Mouse (Mus musculus) kidney, embryonic 14.5 days (tissue): ENCODE data around the gene Eif4h. TPM values are rescaled to one million over a fixed set of nuclear protein-coding genes. Genes with fewer than 3 reads are reported as not detected.

Experiments
- ATAC-seq: fragments of 200-750 bp; cut with Nextera tagmentation; 2 replicates; pipeline ENCODE4 v1.8.0; 2017; ENCODE audit warnings: moderate number of reproducible peaks, mild to moderate bottlenecking, moderate TSS enrichment, moderate library complexity; ENCODE audit not compliant: low FRiP score, low TSS enrichment
- H3K27ac ChIP-seq: fragments of 300-500 bp; sonication (generic); 2 replicates; pipeline ENCODE4 v1.5.1; 2014; ENCODE audit warnings: low read depth, mild to moderate bottlenecking, low read length, moderate library complexity, mixed read lengths
- H3K27me3 ChIP-seq: fragments of 300-500 bp; sonication (generic); 2 replicates; pipeline ENCODE4 v1.6.1; 2014; ENCODE audit warnings: mild to moderate bottlenecking, low read length; ENCODE audit not compliant: control insufficient read depth, insufficient read depth
- H3K36me3 ChIP-seq: fragments of 300-500 bp; sonication (generic); 2 replicates; pipeline ENCODE4 v1.6.1; 2014; ENCODE audit warnings: low read length, mixed read lengths; ENCODE audit not compliant: control insufficient read depth, insufficient read depth
- H3K4me1 ChIP-seq: fragments of 300-500 bp; sonication (generic); 2 replicates; pipeline ENCODE4 v1.6.1; 2014; ENCODE audit warnings: low read length, mixed read lengths; ENCODE audit not compliant: control insufficient read depth, insufficient read depth
- H3K4me2 ChIP-seq: fragments of 300-500 bp; sonication (generic); replicated peaks from 2 replicates; pipeline ENCODE4 v1.6.1; 2014; ENCODE audit warnings: low read depth, mild to moderate bottlenecking, low read length
- H3K4me3 ChIP-seq: fragments of 300-500 bp; sonication (generic); 2 replicates; pipeline ENCODE4 v1.5.1; 2014; ENCODE audit warnings: mild to moderate bottlenecking, low read length
- H3K9ac ChIP-seq: fragments of 300-500 bp; sonication (generic); 2 replicates; pipeline ENCODE4 v1.6.1; 2014; ENCODE audit warnings: low read depth, mild to moderate bottlenecking, low read length, moderate library complexity
- H3K9me3 ChIP-seq: fragments of 300-500 bp; sonication (generic); 2 replicates; pipeline ENCODE4 v1.6.1; 2016; ENCODE audit warnings: low read length; ENCODE audit not compliant: control insufficient read depth
- WGBS: fragments of 180-500 bp; shearing (Covaris S2); extraction: QIAGEN DNeasy Blood & Tissue Kit; methylation state at CpG from one replicate; pipeline ENCODE4 v1.1.7; 2014; 5-methylcytosine and 5-hydroxymethylcytosine counted together
- polyA plus RNA-seq: library from polyadenylated mRNA; unstranded; fragments of >200 nt; fragmentation: Nextera tagmentation; extraction: Ambion mirVana; gene quantifications from 2 replicates; pipeline ENCODE4 v1.2.1, GENCODE M21; 2014

Eif4h gene
- polyA plus RNA-seq, 1 experiment from 2014 or later: 491 TPM

DNA sequence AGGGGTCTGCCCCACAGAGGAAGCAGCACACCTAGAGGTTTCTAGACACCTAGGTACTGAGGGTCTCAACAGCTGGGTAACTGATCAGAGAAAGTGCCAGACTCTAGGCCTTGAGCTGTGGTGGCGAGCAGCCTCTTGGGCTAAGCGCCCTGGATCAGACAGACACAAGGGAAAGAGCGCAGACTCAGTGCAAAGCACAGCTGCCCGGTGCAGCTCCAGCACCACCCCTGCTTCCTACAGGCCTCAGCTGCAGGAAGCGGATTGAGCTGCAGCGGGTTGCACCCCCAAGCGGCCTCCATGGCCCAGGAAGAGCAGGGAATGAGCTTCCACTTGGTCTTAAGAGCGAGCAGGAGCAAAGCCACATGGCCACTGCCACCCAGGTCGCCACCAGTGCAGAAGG is 18.8 kb downstream of the Eif4h start:
- no peak overlapping the region for H3K27ac ChIP-seq
- H3K27me3 ChIP-seq: no peaks in the 10 kb centered on the region
- H3K4me2 ChIP-seq: no peak overlapping the region
- no peaks in the 10 kb centered on the region for H3K4me1 ChIP-seq
- peaks cover 92% of the 10 kb centered on the region for H3K36me3 ChIP-seq
- no peak overlapping the region for H3K9ac ChIP-seq
- WGBS: 95% methylated on average over 9 of the region's 9 CpGs
- H3K9me3 ChIP-seq: no peaks in the 10 kb centered on the region
- no peak for ATAC-seq
- no peak overlapping the region for H3K4me3 ChIP-seq

DNA sequence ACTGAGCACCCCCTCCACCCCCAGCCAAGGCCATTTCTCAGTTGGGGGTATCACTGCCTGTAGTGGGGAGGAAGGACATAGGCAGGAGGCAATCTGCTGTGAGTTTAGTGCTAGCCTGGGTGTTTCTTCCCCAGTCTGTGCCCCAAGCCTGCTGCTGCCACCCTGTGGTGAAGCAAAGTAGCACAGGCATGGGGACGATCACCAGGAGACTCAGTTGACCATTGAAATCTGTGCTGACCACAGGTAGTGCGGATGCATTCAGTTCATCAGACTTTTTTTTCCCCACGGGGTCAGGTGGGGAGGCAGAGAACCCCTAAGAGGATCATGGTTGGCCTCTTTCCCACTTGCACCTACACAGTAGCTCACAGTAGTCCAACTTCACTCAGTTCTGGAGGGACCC is 22.2 kb downstream of the Eif4h start:
- Histone ChIP-seq H3K27me3 (no peaks in the 10 kb centered on the region), H3K4me3 (no peak overlapping the region), H3K9me3 (no peaks in the 10 kb centered on the region), H3K36me3 (peaks cover 58% of the 10 kb centered on the region), H3K4me1 (no peaks in the 10 kb centered on the region), H3K9ac (no peak overlapping the region), H3K4me2 (no peak overlapping the region), H3K27ac (no peak overlapping the region)
- ATAC-seq: no peak
- WGBS: 77% methylated on average over 3 of the region's 3 CpGs

DNA sequence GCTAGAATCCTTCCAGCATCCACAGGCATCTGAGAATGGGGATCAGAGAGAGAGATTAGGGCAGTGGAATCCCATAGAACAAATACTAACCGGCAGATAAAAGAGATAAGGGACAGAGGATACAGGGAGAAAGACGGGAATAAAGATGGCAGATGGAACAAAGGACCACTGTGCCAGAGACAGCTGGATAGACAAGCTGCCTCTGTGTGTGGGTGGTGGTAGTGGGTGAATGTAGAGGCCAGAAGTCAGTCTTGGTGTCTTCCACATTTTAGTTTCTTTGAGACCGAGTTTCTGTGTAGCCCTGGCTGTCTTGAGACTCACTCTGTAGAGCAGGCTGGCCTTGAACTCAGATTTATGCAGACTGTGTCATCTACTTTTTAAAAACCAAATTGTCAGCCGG is 23.5 kb downstream of the Eif4h start:
- no peaks in the 10 kb centered on the region for H3K9me3 ChIP-seq
- no peaks in the 10 kb centered on the region for H3K27me3 ChIP-seq
- no peaks in the 10 kb centered on the region for H3K4me1 ChIP-seq
- no peak overlapping the region for H3K9ac ChIP-seq
- peaks cover 45% of the 10 kb centered on the region for H3K36me3 ChIP-seq
- no peak overlapping the region for H3K27ac ChIP-seq
- 87% methylated on average over 4 of the region's 4 CpGs for WGBS
- no peak overlapping the region for H3K4me2 ChIP-seq
- H3K4me3 ChIP-seq: no peak overlapping the region
- no peak for ATAC-seq

DNA sequence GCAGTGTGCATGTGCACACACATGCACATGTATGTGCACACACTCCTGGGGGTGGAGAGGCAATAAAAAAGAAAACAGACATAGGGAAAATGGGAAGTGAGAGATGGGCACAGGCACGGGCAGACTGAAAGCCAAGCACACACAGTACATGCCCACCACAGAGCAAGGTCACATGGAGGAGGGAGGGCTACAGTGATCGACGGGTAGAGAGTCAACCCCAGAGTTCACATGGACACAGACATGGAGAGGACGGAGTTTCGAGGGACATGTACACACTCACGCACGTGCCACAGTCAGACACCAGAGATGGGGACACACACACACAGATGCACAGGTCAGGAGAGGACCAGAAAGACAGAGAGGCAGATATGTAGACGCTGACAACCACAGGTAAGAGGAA is 23.9 kb downstream of the Eif4h start:
- ATAC-seq: no peak
- no peaks in the 10 kb centered on the region for H3K27me3 ChIP-seq
- no peak overlapping the region for H3K9ac ChIP-seq
- no peaks in the 10 kb centered on the region for H3K4me1 ChIP-seq
- no peak overlapping the region for H3K4me3 ChIP-seq
- H3K27ac ChIP-seq: no peak overlapping the region
- H3K4me2 ChIP-seq: no peak overlapping the region
- WGBS: 81% methylated on average over 8 of the region's 8 CpGs
- no peaks in the 10 kb centered on the region for H3K9me3 ChIP-seq
- H3K36me3 ChIP-seq: peaks cover 41% of the 10 kb centered on the region

DNA sequence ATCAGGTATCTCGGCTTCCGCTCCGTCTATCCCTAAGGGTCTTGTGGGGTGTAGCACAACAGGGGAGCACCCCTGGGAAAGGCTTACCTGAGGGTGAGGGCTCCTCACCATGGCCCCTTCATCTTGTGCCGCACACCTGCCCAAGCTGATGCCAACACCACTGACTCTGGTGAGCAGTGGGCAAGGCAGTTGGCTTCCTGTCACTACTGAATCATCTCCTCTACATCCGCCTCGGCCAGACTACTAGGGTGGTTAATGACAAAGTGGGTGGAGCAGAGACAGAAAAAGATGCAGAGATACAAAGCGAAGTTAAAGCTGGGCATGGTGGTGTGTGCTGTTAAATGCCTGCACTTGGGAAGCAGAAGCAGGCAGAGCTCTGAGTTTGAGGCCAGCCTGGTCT is 24.5 kb downstream of the Eif4h start, which contains the start of gene Lat2:
Gene Lat2 (minus strand): TSS at position 224 of the 400 bp plus-strand sequence.
- H3K27ac ChIP-seq: no peak within 1 kb of the TSS
- H3K4me2 ChIP-seq: no peak within 1 kb of the TSS
- no peaks in the 10 kb centered on the region for H3K9me3 ChIP-seq
- 79% methylated on average over 7 of the region's 7 CpGs for WGBS
- no peaks in the 10 kb centered on the region for H3K27me3 ChIP-seq
- ATAC-seq: no peak
- no peaks in the 10 kb centered on the region for H3K4me1 ChIP-seq
- H3K4me3 ChIP-seq: no peak within 1 kb of the TSS
- peaks cover 36% of the 10 kb centered on the region for H3K36me3 ChIP-seq
- H3K9ac ChIP-seq: no peak within 1 kb of the TSS; the same call in 1 of the 2 replicates

DNA sequence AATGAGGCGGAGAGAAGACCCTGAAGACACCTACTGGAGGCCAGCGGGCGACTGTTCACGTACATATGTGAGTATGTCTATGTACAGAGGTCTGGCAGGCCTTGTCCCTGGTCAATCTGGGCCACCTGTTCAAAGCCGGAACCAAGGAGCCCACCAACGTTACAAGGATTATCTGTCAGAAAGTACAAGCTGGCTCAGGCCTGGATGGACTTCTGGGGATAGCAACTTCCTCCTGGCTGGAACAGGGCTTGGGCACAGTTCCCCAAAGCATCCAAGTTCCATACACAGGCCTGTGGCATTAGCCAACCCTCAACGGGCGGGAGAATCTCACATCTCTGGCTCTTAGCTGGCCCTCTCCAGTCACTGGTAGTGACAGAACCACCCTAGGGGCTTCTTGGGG is 25.0 kb downstream of the Eif4h start:
- Histone ChIP-seq H3K27me3 (no peaks in the 10 kb centered on the region), H3K4me2 (no peak overlapping the region), H3K27ac (no peak overlapping the region), H3K4me1 (no peaks in the 10 kb centered on the region), H3K9ac (no peak overlapping the region; the same call in 1 of the 2 replicates), H3K4me3 (no peak overlapping the region), H3K36me3 (peaks cover 31% of the 10 kb centered on the region), H3K9me3 (no peaks in the 10 kb centered on the region)
- no peak for ATAC-seq
- WGBS: 89% methylated on average over 8 of the region's 8 CpGs

DNA sequence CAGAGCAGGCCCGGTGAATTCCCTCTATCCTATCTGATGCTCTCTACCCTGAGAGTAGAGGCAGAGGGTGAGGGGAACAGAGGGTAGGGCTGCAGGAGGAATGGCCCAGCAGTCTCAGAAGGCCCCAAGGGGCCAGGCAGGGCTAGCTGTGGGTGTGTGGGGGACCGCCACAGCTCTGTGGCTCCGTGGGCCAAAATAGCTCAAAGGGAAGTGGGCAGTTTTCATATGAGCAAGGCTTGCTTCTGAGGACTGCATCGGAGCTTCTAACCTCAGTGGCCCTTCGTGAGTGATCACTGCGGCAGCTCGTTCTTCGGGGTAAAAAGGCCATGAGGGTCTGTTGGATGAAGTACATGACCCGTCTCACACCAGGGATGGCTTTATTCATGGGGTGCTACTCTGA is 25.6 kb downstream of the Eif4h start:
- Histone ChIP-seq H3K9me3 (no peaks in the 10 kb centered on the region), H3K4me1 (no peaks in the 10 kb centered on the region), H3K4me3 (no peak overlapping the region), H3K27ac (no peak overlapping the region), H3K36me3 (peaks cover 25% of the 10 kb centered on the region), H3K4me2 (no peak overlapping the region), H3K9ac (no peak overlapping the region), H3K27me3 (no peaks in the 10 kb centered on the region)
- 79% methylated on average over 9 of the region's 9 CpGs for WGBS
- ATAC-seq: no peak

DNA sequence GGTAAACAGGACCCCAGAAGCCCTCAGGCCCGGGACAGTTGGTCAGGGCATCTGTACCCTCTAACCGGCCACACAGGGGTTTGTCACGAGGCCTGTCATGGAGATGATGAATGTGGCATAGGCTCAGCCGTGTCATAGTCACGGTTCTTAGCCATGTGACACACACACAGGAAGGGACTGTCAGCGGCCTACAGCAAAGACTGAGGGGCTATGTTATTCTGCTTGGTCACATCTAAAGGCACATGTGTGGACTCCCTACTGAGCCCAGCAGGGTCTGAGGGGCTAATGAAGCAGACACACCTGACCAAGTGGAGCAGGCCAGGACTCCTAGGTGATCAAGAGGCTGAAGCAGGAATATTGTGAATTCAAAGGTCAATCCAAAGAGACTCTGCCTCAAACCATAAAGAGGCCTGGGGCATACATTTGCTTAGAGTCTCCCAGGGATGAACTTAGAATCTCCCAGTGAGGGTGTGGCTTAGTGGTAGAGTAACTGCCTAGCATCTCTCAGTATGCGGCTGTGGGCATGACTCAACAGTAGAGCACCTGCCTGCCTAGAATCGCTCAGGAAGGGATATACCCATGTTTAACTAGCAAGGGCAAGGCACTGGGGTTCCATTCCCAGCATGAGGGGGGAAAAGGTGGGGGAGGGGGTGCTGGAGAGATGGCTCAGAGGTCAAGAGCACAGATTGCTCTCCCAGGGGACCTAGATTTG is 27.3 kb downstream of the Eif4h start:
- no peaks in the 10 kb centered on the region for H3K27me3 ChIP-seq
- H3K4me2 ChIP-seq: no peak overlapping the region
- ATAC-seq: no peak
- H3K36me3 ChIP-seq: peaks cover 9% of the 10 kb centered on the region; the same call in 1 of the 2 replicates
- no peak overlapping the region for H3K9ac ChIP-seq
- H3K27ac ChIP-seq: no peak overlapping the region
- H3K9me3 ChIP-seq: no peaks in the 10 kb centered on the region
- H3K4me1 ChIP-seq: no peaks in the 10 kb centered on the region
- WGBS: 53% methylated on average over 8 of the region's 8 CpGs
- H3K4me3 ChIP-seq: no peak overlapping the region

DNA sequence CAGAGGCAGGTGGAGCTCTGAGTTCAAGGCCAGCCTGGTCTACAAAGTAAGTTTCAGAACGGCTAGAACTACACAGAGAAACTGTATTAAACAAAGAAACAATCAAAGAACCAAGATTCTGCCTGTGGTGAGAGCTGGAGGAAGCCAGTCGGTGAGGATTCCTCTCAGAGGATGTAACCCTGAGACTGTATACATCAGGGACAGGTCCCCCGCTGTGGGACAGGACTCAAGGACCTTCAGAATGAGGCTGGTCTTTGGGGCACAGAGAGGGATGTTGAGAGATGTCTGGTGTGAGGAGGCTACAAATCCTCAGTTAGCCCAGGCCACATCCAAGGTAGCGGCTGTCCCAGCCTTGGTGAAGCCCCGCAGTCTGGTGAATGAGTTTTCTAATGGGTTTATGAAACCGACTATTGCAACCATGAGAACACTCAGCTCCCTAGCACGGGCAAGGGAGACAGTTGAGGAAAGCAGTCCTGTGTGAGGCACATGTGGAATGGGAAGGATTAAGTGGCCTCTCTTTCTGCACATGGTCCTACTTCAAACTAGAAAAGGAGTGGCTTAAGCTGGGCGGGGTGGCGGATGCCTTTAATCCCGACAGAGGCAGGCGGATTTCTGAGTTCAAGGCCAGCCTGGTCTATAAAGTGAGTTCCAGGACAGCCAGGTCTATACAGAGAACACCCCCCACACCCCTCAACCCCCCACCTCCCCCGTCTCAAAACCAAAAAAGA is 29.2 kb downstream of the Eif4h start:
- Histone ChIP-seq H3K9me3 (no peaks in the 10 kb centered on the region), H3K36me3 (no peaks in the 10 kb centered on the region; the same call in 1 of the 2 replicates), H3K27ac (no peak overlapping the region), H3K4me2 (no peak overlapping the region), H3K9ac (no peak overlapping the region), H3K4me3 (no peak overlapping the region), H3K4me1 (no peaks in the 10 kb centered on the region), H3K27me3 (no peaks in the 10 kb centered on the region)
- 85% methylated on average over 12 of the region's 12 CpGs for WGBS
- ATAC-seq: no peak
